Comparison of ENCODE assay signal across 9 mouse cellular contexts in genomic region chr2:16312400-16313070, GRCm38 (mm10). TPM values are rescaled to one million over a fixed set of nuclear protein-coding genes. Genes with fewer than 3 reads are reported as not detected.
A peak's percentile ranks its signal among the peaks of the same experiment; 100 is the strongest.
DNase-seq lines count a peak whose midpoint lies in the region; ATAC-seq and TF ChIP-seq lines count a peak whose summit lies in the region.
"Had no signal": no experiment of that assay in that cellular context is flagged by ENCODE, and none has a peak within 500 bp of the region (broad histone marks: within the 10 kb centered on the region; RNA-seq: fewer than 3 reads in every experiment).

No protein-coding gene starts in this region.

- H3K4me2 ChIP-seq in hindbrain, postnatal 0 days (ENCODE audit: low read depth, low read length) = no peak overlapping the region
- no peak overlapping the region for H3K4me2 ChIP-seq in hindbrain, embryonic 12.5 days (replicated peaks)
- H3K4me2 ChIP-seq: embryonic facial prominence, embryonic 15.5 days had no signal

- no peaks in the 10 kb centered on the region for H3K4me1 ChIP-seq in hindbrain, postnatal 0 days (ENCODE audit: insufficient read depth, low read length)
- H3K4me1 ChIP-seq in hindbrain, embryonic 12.5 days = no peaks in the 10 kb centered on the region
- H3K4me1 ChIP-seq: embryonic facial prominence, embryonic 15.5 days had no signal

- WGBS in hindbrain, postnatal 0 days = 73% methylated on average over 4 of the region's 4 CpGs
- WGBS in hindbrain, embryonic 12.5 days = 72% methylated on average over 4 of the region's 4 CpGs

- no peaks in the 10 kb centered on the region for H3K9me3 ChIP-seq in hindbrain, postnatal 0 days (ENCODE audit: low read length)
- H3K9me3 ChIP-seq in hindbrain, embryonic 12.5 days (replicated peaks) = no peaks in the 10 kb centered on the region; the same call in 1 of the 2 replicates
- H3K9me3 ChIP-seq: embryonic facial prominence, embryonic 15.5 days had no signal

- H3K27ac ChIP-seq in hindbrain, postnatal 0 days = no peak overlapping the region
- H3K27ac ChIP-seq in hindbrain, embryonic 12.5 days = no peak overlapping the region
- H3K27ac ChIP-seq: embryonic facial prominence, embryonic 15.5 days had no signal

- H3K4me3 ChIP-seq in hindbrain, postnatal 0 days (ENCODE audit: low read length) = no peak overlapping the region
- no peak overlapping the region for H3K4me3 ChIP-seq in hindbrain, embryonic 12.5 days
- H3K4me3 ChIP-seq: embryonic facial prominence, embryonic 15.5 days had no signal

- no peak for ATAC-seq in hindbrain, postnatal 0 days
- no peak for ATAC-seq in hindbrain, embryonic 12.5 days (ENCODE audit: low FRiP score)

- no peaks in the 10 kb centered on the region for H3K36me3 ChIP-seq in hindbrain, postnatal 0 days (ENCODE audit: insufficient read depth, low read length)
- no peaks in the 10 kb centered on the region for H3K36me3 ChIP-seq in hindbrain, embryonic 12.5 days
- H3K36me3 ChIP-seq: embryonic facial prominence, embryonic 15.5 days had no signal

- peak; percentile 56 for DNase-seq in hindbrain, postnatal 0 days (ENCODE audit: low spot score)
- peak; percentile 21 for DNase-seq in CD4-positive helper T cell, adult 2 months (ENCODE audit: low read depth, low spot score)
- peak; percentile 43 for DNase-seq in NIH3T3 (ENCODE audit: low read depth)
- DNase-seq in induced T-regulatory cell, adult 2 months (ENCODE audit: low read depth) = peak; percentile 29
- peak; percentile 26 for DNase-seq in mesoderm, embryonic 11.5 days (ENCODE audit: low read depth, low spot score)
- DNase-seq in spleen, postnatal 4 days (ENCODE audit: low spot score in 2 of 2) = no peak
- DNase-seq in gastrocnemius, adult 8-10 months (ENCODE audit: low spot score in 2 of 2) = no peak

- peak; percentile 77 for TF ChIP-seq CTCF in hindbrain, postnatal 0 days (IDR thresholded peaks at IDR 0.05; ENCODE audit: low read depth)

- H3K9ac ChIP-seq in hindbrain, postnatal 0 days (replicated peaks; ENCODE audit: low read length) = no peak overlapping the region
- H3K9ac ChIP-seq in hindbrain, embryonic 12.5 days = no peak overlapping the region
- H3K9ac ChIP-seq: embryonic facial prominence, embryonic 15.5 days had no signal

- no peaks in the 10 kb centered on the region for H3K27me3 ChIP-seq in hindbrain, postnatal 0 days (ENCODE audit: insufficient read depth, low read length)
- H3K27me3 ChIP-seq in hindbrain, embryonic 12.5 days = no peaks in the 10 kb centered on the region
- H3K27me3 ChIP-seq: embryonic facial prominence, embryonic 15.5 days had no signal

RNA-seq across cellular contexts. Expression of gene Plxdc2, which starts 43.6 kb away (rescaled TPM):
- 29.0 and 33.2 TPM in 2 replicates for total RNA-seq in hindbrain, postnatal 0 days (2014; rRNA removed)
- polyA plus RNA-seq in hindbrain, postnatal 0 days (2015; fragmentation: Nextera tagmentation; extraction: Ambion mirVana) = 30.9 and 33.2 TPM in 2 replicates
- polyA plus RNA-seq in hindbrain, embryonic 12.5 days (2016; fragmentation: Nextera tagmentation; extraction: Ambion mirVana) = 27.3 and 29.1 TPM in 2 replicates
- 10 to 100 TPM in 2 of 4 experiments, 1 to 10 TPM in 2; 5.3 to 13.2 (median 9.7) TPM for total RNA-seq in gastrocnemius, adult 8-10 months (2022)

Comparison
In these comparisons a context has a peak if more than half of its experiments do, and no peak if none do; other contexts are left out.
1. DNase-seq: peak in hindbrain, postnatal 0 days (single experiment), CD4-positive helper T cell, adult 2 months (single experiment), NIH3T3 (single experiment), induced T-regulatory cell, adult 2 months (single experiment) and mesoderm, embryonic 11.5 days (single experiment); none in spleen, postnatal 4 days (0 of 2) and gastrocnemius, adult 8-10 months (0 of 2).